Mouse (Mus musculus) common myeloid progenitor, adult 5-6 weeks (primary cell): ENCODE data around the gene Nkd1. TPM values are rescaled to one million over a fixed set of nuclear protein-coding genes. Genes with fewer than 3 reads are reported as not detected.

Experiments used
- ATAC-seq: replicated peaks from 2 replicates; pipeline ENCODE4 v1.8.0; 2016; ENCODE audit warnings: low read depth, mild to moderate bottlenecking, moderate TSS enrichment, inconsistent platforms; ENCODE audit not compliant: poor library complexity, severe bottlenecking
- total RNA-seq: library from RNA; stranded (forward); fragments of 200-1000, 187-1606 nt; gene quantifications from 2 replicates; pipeline ENCODE4 v1.2.3, GENCODE M21; 2017

Gene Nkd1
- not detected in 2 replicates for total RNA-seq

- peak; percentile 70 for ATAC-seq
Observed at GRCm38 (mm10) chr8:88520985-88521527, at the start of gene Nkd1. Gene Nkd1, plus strand, starts transcription at chr8:88521354.

GRCm38 (mm10) chr8:88481290-88481689, 39.9 kb upstream of the Nkd1 start:
- ATAC-seq: no peak

- ATAC-seq: no peak
Observed at GRCm38 (mm10) chr8:88488391-88488829, 32.7 kb upstream of the Nkd1 start.

- ATAC-seq: no peak
Observed at GRCm38 (mm10) chr8:88494076-88494475, 27.1 kb upstream of the Nkd1 start.

- no peak for ATAC-seq
Observed at GRCm38 (mm10) chr8:88495071-88495805, 25.9 kb upstream of the Nkd1 start.

GRCm38 (mm10) chr8:88502143-88502542, 19.0 kb upstream of the Nkd1 start:
- ATAC-seq: no peak

- ATAC-seq: no peak
Observed at GRCm38 (mm10) chr8:88506981-88507380, 14.2 kb upstream of the Nkd1 start.

GRCm38 (mm10) chr8:88511061-88511460, 10.1 kb upstream of the Nkd1 start:
- ATAC-seq: no peak

- no peak for ATAC-seq
Observed at GRCm38 (mm10) chr8:88512094-88512794, 8.9 kb upstream of the Nkd1 start.

GRCm38 (mm10) chr8:88518047-88518446, 3.1 kb upstream of the Nkd1 start:
- ATAC-seq: no peak

- ATAC-seq: peak; percentile 3; the same call in 1 of the 2 replicates
Observed at GRCm38 (mm10) chr8:88520381-88520780, 773 bp upstream of the Nkd1 start.

- 0 out of 2 replicates have a peak, but pooled peaks have one; percentile 8 for ATAC-seq
Observed at GRCm38 (mm10) chr8:88521541-88522414, 624 bp downstream of the Nkd1 start.

- ATAC-seq: no peak
Observed at GRCm38 (mm10) chr8:88522433-88523030, 1.4 kb downstream of the Nkd1 start.

- no peak for ATAC-seq
Observed at GRCm38 (mm10) chr8:88523621-88524020, 2.5 kb downstream of the Nkd1 start.

GRCm38 (mm10) chr8:88524132-88524531, 3.0 kb downstream of the Nkd1 start:
- ATAC-seq: no peak

- ATAC-seq: no peak
Observed at GRCm38 (mm10) chr8:88524851-88525250, 3.7 kb downstream of the Nkd1 start.

- ATAC-seq: no peak
Observed at GRCm38 (mm10) chr8:88526296-88526695, 5.1 kb downstream of the Nkd1 start.

- no peak for ATAC-seq
Observed at GRCm38 (mm10) chr8:88528186-88528585, 7.0 kb downstream of the Nkd1 start.

- ATAC-seq: no peak
Observed at GRCm38 (mm10) chr8:88529798-88530197, 8.6 kb downstream of the Nkd1 start.

GRCm38 (mm10) chr8:88537081-88537480, 15.9 kb downstream of the Nkd1 start:
- ATAC-seq: no peak
